Mouse (Mus musculus): ENCODE measurements around the gene Stx19. TPM values are rescaled to one million over a fixed set of nuclear protein-coding genes. Genes with fewer than 3 reads are reported as not detected.
A peak's percentile ranks its signal among the peaks of the same experiment; 100 is the strongest.

Stx19 gene
- polyA plus RNA-seq, 1 experiment from 2014 or later: 0.71 TPM

DNA sequence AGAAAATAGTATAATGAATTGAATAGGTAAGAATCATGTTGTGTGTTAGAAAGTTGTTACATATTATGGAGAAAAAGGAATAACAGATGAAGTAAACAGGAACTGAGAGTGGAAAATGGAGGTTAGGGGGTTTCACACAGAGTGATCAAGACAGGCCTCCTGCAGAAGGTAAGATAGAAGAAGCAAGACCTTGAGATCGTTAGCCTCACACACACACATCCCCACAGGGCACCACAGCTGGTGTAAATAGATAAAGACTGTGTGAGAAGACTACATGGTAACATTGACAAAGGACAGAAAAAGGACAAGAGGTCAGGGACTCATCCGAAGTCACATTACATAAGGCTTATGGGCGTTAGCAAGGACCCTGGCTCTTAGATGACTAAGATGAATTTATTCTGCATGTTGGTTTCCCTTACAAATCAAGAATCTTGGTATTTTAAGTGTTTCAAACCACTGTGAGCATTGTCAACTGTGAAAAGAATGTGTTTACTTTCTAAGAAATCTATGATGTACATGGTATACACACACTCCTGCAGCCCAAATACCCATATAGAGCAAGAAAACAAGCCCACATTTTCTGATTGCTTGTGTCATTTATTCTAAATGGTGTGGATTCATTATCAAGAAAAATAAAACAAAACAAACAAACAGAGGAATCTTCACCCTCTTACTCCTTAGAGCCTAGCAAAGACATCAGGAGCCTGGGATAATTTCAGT is 19.7 kb downstream of the Stx19 start:
- Histone ChIP-seq H3K9ac (replicated peaks; ENCODE audit: low read depth, low read length) (no peak overlapping the region), H3K9me3 (ENCODE audit: control insufficient read depth, low read length) (no peaks in the 10 kb centered on the region), H3K4me3 (replicated peaks; ENCODE audit: low read length) (no peak overlapping the region), H3K36me3 (ENCODE audit: control insufficient read depth, insufficient read depth) (no peaks in the 10 kb centered on the region), H3K4me1 (replicated peaks; ENCODE audit: control insufficient read depth, insufficient read depth, low read length) (no peaks in the 10 kb centered on the region), H3K4me2 (ENCODE audit: low read length) (no peak overlapping the region), H3K27me3 (replicated peaks; ENCODE audit: control insufficient read depth, insufficient read depth, low read length) (no peaks in the 10 kb centered on the region), H3K27ac (ENCODE audit: low read length) (no peak overlapping the region)
- WGBS: 74% methylated on average over 3 of the region's 3 CpGs
- ATAC-seq: no peak

DNA sequence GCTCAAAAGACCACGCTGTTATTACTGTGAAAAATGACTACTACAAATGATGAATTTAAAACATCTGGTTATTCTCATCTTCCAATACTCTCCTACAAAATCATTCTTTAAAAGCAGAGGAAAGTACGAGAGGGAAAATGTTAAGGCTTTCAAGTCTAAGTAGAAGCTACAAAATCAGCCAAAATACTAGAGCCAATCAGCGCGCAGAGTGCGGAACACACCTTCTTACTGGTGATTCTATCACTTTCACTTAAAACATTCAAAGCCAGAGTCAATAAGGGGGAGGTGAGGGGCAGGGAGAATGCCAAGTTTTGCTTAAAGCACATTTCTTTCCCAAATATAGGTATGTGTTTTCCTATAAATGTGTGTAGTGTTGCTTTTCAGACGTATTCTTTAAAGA is 30.9 kb downstream of the Stx19 start:
- peaks cover 9% of the 10 kb centered on the region for H3K4me1 ChIP-seq (replicated peaks; ENCODE audit: control insufficient read depth, insufficient read depth, low read length)

DNA sequence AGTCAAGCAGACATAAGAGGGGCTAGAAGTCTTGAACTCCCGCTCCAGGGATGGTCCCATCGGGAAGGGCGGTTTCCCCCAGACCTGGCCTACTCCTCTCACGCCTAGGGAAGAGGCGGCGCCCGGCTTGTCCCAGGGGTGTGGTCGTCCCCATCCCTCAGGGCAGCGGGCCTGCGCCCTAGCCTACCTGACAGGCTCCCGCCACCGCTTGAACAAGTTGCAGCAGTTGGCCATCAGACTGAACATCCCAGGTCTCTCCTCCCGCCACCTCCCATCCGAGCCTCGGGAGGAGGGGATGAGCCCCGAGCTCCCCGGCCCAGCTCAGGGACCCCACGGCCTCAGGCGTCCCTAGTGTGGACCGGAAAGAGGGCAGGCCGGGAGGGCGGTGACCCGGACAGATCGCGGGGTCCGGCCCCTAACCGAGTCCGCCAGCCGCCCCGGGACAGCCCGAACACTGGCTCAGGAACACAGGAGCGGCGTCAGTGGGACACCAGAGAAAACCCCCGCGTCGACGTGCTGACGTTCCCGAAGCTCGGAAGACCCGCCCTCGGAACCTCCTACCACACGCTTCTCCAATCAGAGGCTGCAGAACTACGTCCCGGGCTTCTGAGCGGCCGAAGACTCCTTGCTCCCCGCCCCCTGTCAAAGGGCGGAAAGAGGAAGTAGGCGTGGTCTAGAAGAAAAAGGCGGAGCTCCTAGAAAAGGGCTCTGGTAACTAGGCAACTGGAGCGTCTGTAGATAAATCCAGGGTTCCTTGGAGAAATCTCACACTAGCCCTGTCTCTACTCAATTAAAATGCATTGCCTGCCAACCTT is 32.2 kb downstream of the Stx19 start, which contains the start of gene Arl13b:
TSS of gene Arl13b (minus strand) at position 543 of the 815 bp plus-strand sequence.
- Histone ChIP-seq H3K27ac (ENCODE audit: low read length) (0 out of 2 replicates have a peak within 1 kb of the TSS, but pooled peaks have one; percentile 20), H3K4me3 (replicated peaks; ENCODE audit: low read length) (peak within 1 kb of the TSS; percentile 92), H3K9ac (replicated peaks; ENCODE audit: low read depth, low read length) (peak within 1 kb of the TSS; percentile 83), H3K9me3 (ENCODE audit: control insufficient read depth, low read length) (no peaks in the 10 kb centered on the region), H3K36me3 (ENCODE audit: control insufficient read depth, insufficient read depth) (no peaks in the 10 kb centered on the region), H3K27me3 (replicated peaks; ENCODE audit: control insufficient read depth, insufficient read depth, low read length) (no peaks in the 10 kb centered on the region), H3K4me1 (replicated peaks; ENCODE audit: control insufficient read depth, insufficient read depth, low read length) (peaks cover 9% of the 10 kb centered on the region), H3K4me2 (ENCODE audit: low read length) (peak within 1 kb of the TSS; percentile 81)
- WGBS: under 1% methylated on average over 51 of the region's 52 CpGs
- peak; percentile 100 for ATAC-seq

More for the DNA sequence above, 30.9 kb downstream of the Stx19 start:
- Histone ChIP-seq H3K27ac (ENCODE audit: low read length) (no peak overlapping the region), H3K4me3 (replicated peaks; ENCODE audit: low read length) (no peak overlapping the region), H3K4me2 (ENCODE audit: low read length) (peak overlapping the region; percentile 81), H3K36me3 (ENCODE audit: control insufficient read depth, insufficient read depth) (no peaks in the 10 kb centered on the region), H3K9me3 (ENCODE audit: control insufficient read depth, low read length) (no peaks in the 10 kb centered on the region), H3K27me3 (replicated peaks; ENCODE audit: control insufficient read depth, insufficient read depth, low read length) (no peaks in the 10 kb centered on the region), H3K9ac (replicated peaks; ENCODE audit: low read depth, low read length) (no peak overlapping the region)
- ATAC-seq: no peak
- 90% methylated on average over 6 of the region's 6 CpGs for WGBS

DNA sequence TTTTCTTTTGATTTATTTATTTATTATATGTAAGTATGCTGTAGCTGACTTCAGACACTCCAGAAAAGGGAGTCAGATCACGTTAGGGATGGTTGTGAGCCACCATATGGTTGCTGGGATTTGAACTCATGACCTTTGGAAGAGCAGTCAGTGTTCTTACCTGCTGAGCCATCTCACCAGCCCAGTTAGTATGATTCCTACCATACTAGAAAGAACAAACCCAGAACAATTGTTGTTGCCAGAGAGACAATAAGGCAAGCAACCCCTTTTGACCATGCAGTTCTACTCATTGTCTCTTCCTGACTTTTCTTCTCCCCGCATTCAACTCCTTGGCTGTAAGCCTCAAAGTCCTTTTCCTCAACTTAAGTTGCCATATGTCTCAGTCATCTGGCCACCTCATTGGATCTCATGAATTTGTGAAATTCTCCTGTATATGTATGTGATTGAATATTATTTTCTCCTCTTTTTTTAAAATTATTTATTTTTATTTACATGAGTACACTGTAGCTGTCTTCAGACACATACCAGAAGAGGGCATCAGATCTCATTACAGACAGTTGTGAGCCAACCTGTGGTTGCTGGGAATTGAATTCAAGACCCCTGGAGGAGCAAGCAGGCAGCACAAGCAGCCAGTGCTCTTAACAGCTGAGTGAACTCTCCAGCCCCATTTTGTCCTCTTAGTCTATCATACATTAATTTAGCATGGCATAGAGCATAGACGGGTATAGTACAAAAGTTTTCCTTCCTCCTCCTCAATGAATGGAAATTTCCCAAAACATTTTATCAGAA is 38.2 kb downstream of the Stx19 start:
- WGBS: 80% methylated on average over 3 of the region's 3 CpGs
- ATAC-seq: no peak
- no peaks in the 10 kb centered on the region for H3K9me3 ChIP-seq (ENCODE audit: control insufficient read depth, low read length)
- no peak overlapping the region for H3K4me3 ChIP-seq (replicated peaks; ENCODE audit: low read length)
- no peaks in the 10 kb centered on the region for H3K27me3 ChIP-seq (replicated peaks; ENCODE audit: control insufficient read depth, insufficient read depth, low read length)
- no peaks in the 10 kb centered on the region for H3K36me3 ChIP-seq (ENCODE audit: control insufficient read depth, insufficient read depth)
- no peak overlapping the region for H3K9ac ChIP-seq (replicated peaks; ENCODE audit: low read depth, low read length)
- peaks cover 9% of the 10 kb centered on the region for H3K4me1 ChIP-seq (replicated peaks; ENCODE audit: control insufficient read depth, insufficient read depth, low read length)
- H3K27ac ChIP-seq (ENCODE audit: low read length): no peak overlapping the region
- H3K4me2 ChIP-seq (ENCODE audit: low read length): no peak overlapping the region

DNA sequence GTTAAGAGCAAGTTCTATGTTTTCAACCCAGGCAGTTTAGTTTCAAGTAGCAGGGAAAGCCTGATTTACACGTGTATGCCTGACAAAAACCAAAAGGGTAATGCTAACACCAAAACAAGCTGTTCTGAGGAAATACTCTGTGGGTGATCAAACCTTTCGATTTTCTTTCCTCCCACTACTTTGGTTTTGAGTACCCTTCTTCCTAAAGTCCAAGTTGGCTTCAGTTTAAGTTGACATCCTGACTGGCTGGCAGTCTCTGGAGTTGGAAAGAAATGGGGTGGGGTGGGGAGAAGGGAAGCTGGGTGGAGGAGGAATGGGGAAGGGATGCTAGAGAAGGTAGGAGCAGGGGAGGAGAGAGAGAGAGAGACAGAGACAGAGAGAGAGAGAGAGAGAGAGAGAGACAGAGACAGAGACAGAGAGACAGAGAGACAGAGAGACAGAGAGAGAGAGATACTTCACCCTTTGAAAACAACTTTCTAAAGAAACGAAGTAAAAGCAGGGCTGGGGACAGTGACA is 39.2 kb downstream of the Stx19 start:
- H3K4me3 ChIP-seq (replicated peaks; ENCODE audit: low read length): peak overlapping the region; percentile 63
- no peaks in the 10 kb centered on the region for H3K36me3 ChIP-seq (ENCODE audit: control insufficient read depth, insufficient read depth)
- WGBS: 14% methylated on average over 3 of the region's 3 CpGs
- no peaks in the 10 kb centered on the region for H3K9me3 ChIP-seq (ENCODE audit: control insufficient read depth, low read length)
- peak overlapping the region; percentile 65 for H3K9ac ChIP-seq (replicated peaks; ENCODE audit: low read depth, low read length)
- ATAC-seq: no peak
- H3K27me3 ChIP-seq (replicated peaks; ENCODE audit: control insufficient read depth, insufficient read depth, low read length): no peaks in the 10 kb centered on the region
- no peak overlapping the region for H3K27ac ChIP-seq (ENCODE audit: low read length)
- H3K4me2 ChIP-seq (ENCODE audit: low read length): peak overlapping the region; percentile 72
- H3K4me1 ChIP-seq (replicated peaks; ENCODE audit: control insufficient read depth, insufficient read depth, low read length): peaks cover 9% of the 10 kb centered on the region

DNA sequence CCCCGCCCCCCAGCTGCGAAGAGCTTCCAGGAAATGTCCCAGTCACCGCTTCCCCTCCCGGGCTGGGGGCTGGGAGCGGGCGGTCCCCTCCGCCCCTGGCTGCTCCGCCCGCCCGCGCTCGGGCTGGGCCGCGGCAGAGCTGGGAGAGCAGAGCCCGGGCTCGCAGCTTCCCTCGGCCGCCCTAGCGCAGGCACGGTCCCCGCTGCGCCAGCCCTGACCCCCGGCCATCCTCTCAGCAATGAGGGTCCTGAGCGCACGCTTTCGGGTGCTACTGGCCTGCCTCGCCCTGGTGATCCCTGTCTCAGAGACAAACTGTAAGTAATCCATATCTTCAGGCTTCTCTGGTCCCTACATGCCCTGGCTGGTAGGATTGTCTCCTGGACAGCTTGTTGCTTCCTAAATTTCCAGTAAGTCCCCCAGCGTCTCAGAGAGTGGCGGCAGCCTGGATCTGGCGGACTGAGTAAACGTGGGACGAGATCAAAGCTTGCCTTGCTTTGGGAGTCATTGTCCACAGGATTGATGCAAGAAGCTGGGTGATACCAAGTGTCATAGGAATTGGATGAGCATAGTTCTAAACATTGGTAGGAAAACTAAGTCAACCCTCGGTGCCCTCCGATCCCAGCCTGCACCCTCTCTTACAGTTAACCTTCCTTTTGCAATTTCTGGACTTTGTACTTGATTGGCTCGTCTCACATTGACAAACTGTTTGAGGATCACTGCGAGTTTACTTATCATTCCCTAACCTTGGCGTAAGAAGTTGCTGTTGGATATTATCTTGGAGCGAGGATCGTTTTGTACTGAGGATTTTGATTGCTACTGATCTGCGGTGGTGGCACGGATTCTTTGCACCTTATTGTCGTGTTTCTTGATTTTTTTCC is 40.0 kb downstream of the Stx19 start, which contains the start of gene Pros1:
TSS of gene Pros1 (plus strand) at position 117 of the 878 bp plus-strand sequence.
- 3% methylated on average over 40 of the region's 42 CpGs for WGBS
- H3K9me3 ChIP-seq (ENCODE audit: control insufficient read depth, low read length): no peaks in the 10 kb centered on the region

DNA sequence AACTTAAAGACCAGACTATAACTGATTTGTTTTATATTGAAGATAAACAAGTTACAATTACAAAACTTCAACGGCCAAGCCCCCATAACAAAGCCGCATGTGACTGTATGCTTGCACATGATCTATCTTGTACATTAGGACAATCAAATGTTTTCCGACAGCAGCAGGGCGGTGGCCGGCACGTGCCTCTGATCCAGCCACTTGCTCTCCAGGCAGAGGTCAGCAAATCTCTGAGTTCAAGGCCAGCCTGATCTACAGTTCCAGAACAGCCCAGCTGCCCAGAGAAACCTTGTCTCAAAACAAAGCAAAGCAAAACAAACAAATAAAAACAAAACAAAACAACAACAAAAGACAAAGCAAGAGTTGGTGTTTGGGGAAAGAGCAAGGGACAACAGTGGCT is 40.9 kb downstream of the Stx19 start:
- ATAC-seq: no peak
- no peaks in the 10 kb centered on the region for H3K9me3 ChIP-seq (ENCODE audit: control insufficient read depth, low read length)
- H3K27me3 ChIP-seq (replicated peaks; ENCODE audit: control insufficient read depth, insufficient read depth, low read length): no peaks in the 10 kb centered on the region
- no peak overlapping the region for H3K27ac ChIP-seq (ENCODE audit: low read length)
- WGBS: 91% methylated on average over 6 of the region's 6 CpGs
- H3K4me3 ChIP-seq (replicated peaks; ENCODE audit: low read length): no peak overlapping the region
- no peaks in the 10 kb centered on the region for H3K36me3 ChIP-seq (ENCODE audit: control insufficient read depth, insufficient read depth)
- H3K4me2 ChIP-seq (ENCODE audit: low read length): no peak overlapping the region
- no peak overlapping the region for H3K9ac ChIP-seq (replicated peaks; ENCODE audit: low read depth, low read length)
- peaks cover 9% of the 10 kb centered on the region for H3K4me1 ChIP-seq (replicated peaks; ENCODE audit: control insufficient read depth, insufficient read depth, low read length)

More for the DNA sequence above, 40.0 kb downstream of the Stx19 start, which contains the start of gene Pros1:
- ATAC-seq: peak; percentile 97
- H3K9ac ChIP-seq (replicated peaks; ENCODE audit: low read depth, low read length): peak within 1 kb of the TSS; percentile 65
- no peak within 1 kb of the TSS for H3K27ac ChIP-seq (ENCODE audit: low read length)
- no peaks in the 10 kb centered on the region for H3K36me3 ChIP-seq (ENCODE audit: control insufficient read depth, insufficient read depth)
- peak within 1 kb of the TSS; percentile 72 for H3K4me2 ChIP-seq (ENCODE audit: low read length)
- peak within 1 kb of the TSS; percentile 63 for H3K4me3 ChIP-seq (replicated peaks; ENCODE audit: low read length)
- peaks cover 9% of the 10 kb centered on the region for H3K4me1 ChIP-seq (replicated peaks; ENCODE audit: control insufficient read depth, insufficient read depth, low read length)
- H3K27me3 ChIP-seq (replicated peaks; ENCODE audit: control insufficient read depth, insufficient read depth, low read length): no peaks in the 10 kb centered on the region

DNA sequence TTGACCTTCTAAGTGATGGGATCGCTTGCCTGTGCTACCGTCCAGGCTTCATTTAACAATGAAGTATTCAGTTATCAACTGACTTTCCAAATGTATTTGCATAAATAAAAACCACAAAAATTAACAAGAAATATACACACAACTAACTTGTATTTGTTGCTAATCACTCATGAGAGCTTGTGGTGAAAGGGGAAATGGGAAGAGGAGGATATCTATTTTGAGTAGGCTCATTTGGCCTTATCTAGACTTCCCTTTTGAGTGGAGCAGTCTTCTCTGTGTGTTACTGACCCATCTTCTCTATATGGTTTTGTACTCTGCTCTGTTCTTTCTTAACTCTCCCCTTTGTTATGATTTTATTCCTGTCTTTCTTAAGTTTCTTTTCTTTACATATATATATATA is 41.8 kb downstream of the Stx19 start:
- Histone ChIP-seq H3K4me2 (ENCODE audit: low read length) (no peak overlapping the region), H3K27ac (ENCODE audit: low read length) (no peak overlapping the region), H3K9ac (replicated peaks; ENCODE audit: low read depth, low read length) (no peak overlapping the region), H3K4me1 (replicated peaks; ENCODE audit: control insufficient read depth, insufficient read depth, low read length) (peaks cover 9% of the 10 kb centered on the region), H3K27me3 (replicated peaks; ENCODE audit: control insufficient read depth, insufficient read depth, low read length) (no peaks in the 10 kb centered on the region), H3K9me3 (ENCODE audit: control insufficient read depth, low read length) (no peaks in the 10 kb centered on the region), H3K4me3 (replicated peaks; ENCODE audit: low read length) (no peak overlapping the region), H3K36me3 (ENCODE audit: control insufficient read depth, insufficient read depth) (no peaks in the 10 kb centered on the region)
- ATAC-seq: no peak
- WGBS: 92% methylated on average over 2 of the region's 2 CpGs
